Mouse (Mus musculus): ENCODE data around the gene Foxa3. TPM values are rescaled to one million over a fixed set of nuclear protein-coding genes. Genes with fewer than 3 reads are reported as not detected.

Gene Foxa3
- polyA plus RNA-seq, 2 experiments = 12.2 to 26.5 TPM

DNA sequence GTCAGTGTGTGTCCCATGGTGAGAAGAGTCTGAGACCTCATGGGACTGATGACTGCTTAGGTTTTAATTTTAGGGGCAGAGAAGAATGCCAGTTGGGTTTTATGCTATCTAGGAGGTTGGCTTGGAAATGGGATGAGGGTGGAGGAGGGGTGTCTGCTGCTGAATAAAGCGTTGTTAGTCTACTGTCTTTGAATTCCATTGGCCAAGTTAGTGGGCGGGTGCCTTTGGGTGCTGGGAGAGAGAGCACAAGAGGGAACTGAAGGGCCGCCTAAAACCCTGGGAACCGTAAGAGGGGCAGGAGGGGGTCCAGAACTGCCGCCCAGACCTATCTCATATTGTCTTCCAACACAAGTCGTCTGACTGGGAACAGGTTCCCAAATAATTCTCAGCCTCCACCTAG, 34.6 kb downstream of the Foxa3 start:
- WGBS (ENCODE audit: insufficient replicate concordance) = 47% methylated on average over 6 of the region's 6 CpGs
- peaks cover 0 to 5% of the 10 kb centered on the region in 2 experiments; a peak in 1 of 4 replicates for H3K4me1 ChIP-seq (replicated peaks; ENCODE audit: control insufficient read depth in 2 of 2, insufficient read depth in 2 of 2, low read length in 1 of 2)
- DNase-seq (ENCODE audit: low read depth in 3 of 3, low spot score in 3 of 3) = no peak
- H3K9me3 ChIP-seq (ENCODE audit: control insufficient read depth, low read length) = no peaks in the 10 kb centered on the region
- no peak for ATAC-seq (ENCODE audit: insufficient read depth)
- no peak overlapping the region for H3K4me2 ChIP-seq (ENCODE audit: low read depth)
- no peak overlapping the region for H3K27ac ChIP-seq
- H3K9ac ChIP-seq (replicated peaks) = no peak overlapping the region
- no peak overlapping the region for H3K4me3 ChIP-seq (ENCODE audit: insufficient read depth in 1 of 2, low read depth in 2 of 2, low read length in 2 of 2)
- TF ChIP-seq CTCF (IDR thresholded peaks at IDR 0.05; ENCODE audit: low read depth) (no peak), EP300 (IDR thresholded peaks at IDR 0.05; ENCODE audit: low read depth) (no peak)
- peaks cover 48% of the 10 kb centered on the region for H3K27me3 ChIP-seq (ENCODE audit: control insufficient read depth, insufficient read depth, low read length)
- no peaks in the 10 kb centered on the region for H3K36me3 ChIP-seq (replicated peaks; ENCODE audit: control insufficient read depth, insufficient read depth, low read depth)

GRCm38 (mm10) chr7:18987747-18988146, 35.6 kb downstream of the Foxa3 start:
- peaks cover 37% of the 10 kb centered on the region for H3K27me3 ChIP-seq (ENCODE audit: control insufficient read depth, insufficient read depth, low read length)
- no peaks in the 10 kb centered on the region for H3K9me3 ChIP-seq (ENCODE audit: control insufficient read depth, low read length)
- H3K9ac ChIP-seq (replicated peaks) = no peak overlapping the region
- no peak overlapping the region for H3K27ac ChIP-seq
- WGBS (ENCODE audit: insufficient replicate concordance) = 53% methylated on average over 13 of the region's 13 CpGs
- DNase-seq (ENCODE audit: low read depth in 3 of 3, low spot score in 3 of 3) = no peak
- TF ChIP-seq CTCF (IDR thresholded peaks at IDR 0.05; ENCODE audit: low read depth) (no peak), EP300 (IDR thresholded peaks at IDR 0.05; ENCODE audit: low read depth) (no peak)
- H3K4me3 ChIP-seq (ENCODE audit: insufficient read depth in 1 of 2, low read depth in 2 of 2, low read length in 2 of 2) = no peak overlapping the region
- H3K36me3 ChIP-seq (replicated peaks; ENCODE audit: control insufficient read depth, insufficient read depth, low read depth) = no peaks in the 10 kb centered on the region
- no peak for ATAC-seq (ENCODE audit: insufficient read depth)
- H3K4me2 ChIP-seq (ENCODE audit: low read depth) = no peak overlapping the region
- H3K4me1 ChIP-seq (replicated peaks; ENCODE audit: control insufficient read depth in 2 of 2, insufficient read depth in 2 of 2, low read length in 1 of 2) = peaks cover 0 to 5% of the 10 kb centered on the region in 2 experiments; a peak in 1 of 4 replicates

DNA sequence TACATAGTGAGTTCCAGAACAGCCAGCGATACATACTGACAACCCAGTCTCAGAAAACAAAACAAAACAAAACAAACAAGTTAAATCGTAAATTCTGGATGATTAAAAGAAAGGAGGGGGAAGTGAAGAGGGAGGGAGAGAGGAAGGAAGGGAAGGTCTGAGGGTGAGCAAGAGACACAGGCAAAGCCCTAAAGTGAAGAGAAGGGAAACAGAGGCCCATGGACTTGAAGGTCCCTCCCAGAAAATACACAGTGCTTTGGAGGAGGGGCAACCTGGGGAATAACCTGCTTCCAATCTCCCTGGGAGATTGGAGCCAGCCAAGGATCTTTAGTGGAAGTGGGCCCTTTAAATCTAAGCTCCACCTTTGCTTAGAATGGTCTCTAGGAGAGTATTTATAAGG, 36.2 kb downstream of the Foxa3 start, which contains the start of gene Nanos2:
Gene Nanos2 (plus strand): TSS at position 301 of the 400 bp plus-strand sequence.
- peaks cover 0 to 5% of the 10 kb centered on the region in 2 experiments; a peak in 1 of 4 replicates for H3K4me1 ChIP-seq (replicated peaks; ENCODE audit: control insufficient read depth in 2 of 2, insufficient read depth in 2 of 2, low read length in 1 of 2)
- H3K27ac ChIP-seq = no peak within 1 kb of the TSS
- H3K9ac ChIP-seq (replicated peaks) = no peak within 1 kb of the TSS
- DNase-seq (ENCODE audit: low read depth in 3 of 3, low spot score in 3 of 3) (no peak), ATAC-seq (ENCODE audit: insufficient read depth) (no peak)
- TF ChIP-seq CTCF (IDR thresholded peaks at IDR 0.05; ENCODE audit: low read depth) (no peak), EP300 (IDR thresholded peaks at IDR 0.05; ENCODE audit: low read depth) (no peak)
- H3K9me3 ChIP-seq (ENCODE audit: control insufficient read depth, low read length) = no peaks in the 10 kb centered on the region
- peaks cover 31% of the 10 kb centered on the region for H3K27me3 ChIP-seq (ENCODE audit: control insufficient read depth, insufficient read depth, low read length)
- H3K4me2 ChIP-seq (ENCODE audit: low read depth) = no peak within 1 kb of the TSS
- no peak within 1 kb of the TSS for H3K4me3 ChIP-seq (ENCODE audit: insufficient read depth in 1 of 2, low read depth in 2 of 2, low read length in 2 of 2)
- no peaks in the 10 kb centered on the region for H3K36me3 ChIP-seq (replicated peaks; ENCODE audit: control insufficient read depth, insufficient read depth, low read depth)
- WGBS (ENCODE audit: insufficient replicate concordance) = 45% methylated on average over 2 of the region's 2 CpGs

GRCm38 (mm10) chr7:18986503-18986902, 36.8 kb downstream of the Foxa3 start:
- no peak overlapping the region for H3K9ac ChIP-seq (replicated peaks)
- H3K27me3 ChIP-seq (ENCODE audit: control insufficient read depth, insufficient read depth, low read length) = peaks cover 25% of the 10 kb centered on the region
- no peak for DNase-seq (ENCODE audit: low read depth in 3 of 3, low spot score in 3 of 3)
- H3K4me2 ChIP-seq (ENCODE audit: low read depth) = no peak overlapping the region
- no peak for TF ChIP-seq CTCF (IDR thresholded peaks at IDR 0.05; ENCODE audit: low read depth)
- no peak for TF ChIP-seq EP300 (IDR thresholded peaks at IDR 0.05; ENCODE audit: low read depth)
- ATAC-seq (ENCODE audit: insufficient read depth) = no peak
- H3K36me3 ChIP-seq (replicated peaks; ENCODE audit: control insufficient read depth, insufficient read depth, low read depth) = no peaks in the 10 kb centered on the region
- WGBS (ENCODE audit: insufficient replicate concordance) = 48% methylated on average over 2 of the region's 2 CpGs
- H3K27ac ChIP-seq = no peak overlapping the region
- H3K4me3 ChIP-seq (ENCODE audit: insufficient read depth in 1 of 2, low read depth in 2 of 2, low read length in 2 of 2) = no peak overlapping the region
- peaks cover 0 to 5% of the 10 kb centered on the region in 2 experiments; a peak in 1 of 4 replicates for H3K4me1 ChIP-seq (replicated peaks; ENCODE audit: control insufficient read depth in 2 of 2, insufficient read depth in 2 of 2, low read length in 1 of 2)
- no peaks in the 10 kb centered on the region for H3K9me3 ChIP-seq (ENCODE audit: control insufficient read depth, low read length)

GRCm38 (mm10) chr7:18978381-18978780, 45.0 kb downstream of the Foxa3 start:
- Histone ChIP-seq H3K9ac (replicated peaks) (no peak overlapping the region), H3K36me3 (replicated peaks; ENCODE audit: control insufficient read depth, insufficient read depth, low read depth) (no peaks in the 10 kb centered on the region), H3K4me2 (ENCODE audit: low read depth) (no peak overlapping the region), H3K27ac (no peak overlapping the region), H3K4me1 (replicated peaks; ENCODE audit: control insufficient read depth in 2 of 2, insufficient read depth in 2 of 2, low read length in 1 of 2) (no peaks in the 10 kb centered on the region), H3K4me3 (ENCODE audit: insufficient read depth in 1 of 2, low read depth in 2 of 2, low read length in 2 of 2) (no peak overlapping the region), H3K9me3 (ENCODE audit: control insufficient read depth, low read length) (no peaks in the 10 kb centered on the region), H3K27me3 (ENCODE audit: control insufficient read depth, insufficient read depth, low read length) (no peaks in the 10 kb centered on the region)
- DNase-seq (ENCODE audit: low read depth in 3 of 3, low spot score in 3 of 3) = no peak
- TF ChIP-seq EP300 (IDR thresholded peaks at IDR 0.05; ENCODE audit: low read depth) = no peak
- TF ChIP-seq CTCF (IDR thresholded peaks at IDR 0.05; ENCODE audit: low read depth) = no peak
- no peak for ATAC-seq (ENCODE audit: insufficient read depth)
- 80% methylated on average over 9 of the region's 9 CpGs for WGBS (ENCODE audit: insufficient replicate concordance)
